8 mouse cellular contexts compared by ENCODE assay signal in the genomic region with DNA sequence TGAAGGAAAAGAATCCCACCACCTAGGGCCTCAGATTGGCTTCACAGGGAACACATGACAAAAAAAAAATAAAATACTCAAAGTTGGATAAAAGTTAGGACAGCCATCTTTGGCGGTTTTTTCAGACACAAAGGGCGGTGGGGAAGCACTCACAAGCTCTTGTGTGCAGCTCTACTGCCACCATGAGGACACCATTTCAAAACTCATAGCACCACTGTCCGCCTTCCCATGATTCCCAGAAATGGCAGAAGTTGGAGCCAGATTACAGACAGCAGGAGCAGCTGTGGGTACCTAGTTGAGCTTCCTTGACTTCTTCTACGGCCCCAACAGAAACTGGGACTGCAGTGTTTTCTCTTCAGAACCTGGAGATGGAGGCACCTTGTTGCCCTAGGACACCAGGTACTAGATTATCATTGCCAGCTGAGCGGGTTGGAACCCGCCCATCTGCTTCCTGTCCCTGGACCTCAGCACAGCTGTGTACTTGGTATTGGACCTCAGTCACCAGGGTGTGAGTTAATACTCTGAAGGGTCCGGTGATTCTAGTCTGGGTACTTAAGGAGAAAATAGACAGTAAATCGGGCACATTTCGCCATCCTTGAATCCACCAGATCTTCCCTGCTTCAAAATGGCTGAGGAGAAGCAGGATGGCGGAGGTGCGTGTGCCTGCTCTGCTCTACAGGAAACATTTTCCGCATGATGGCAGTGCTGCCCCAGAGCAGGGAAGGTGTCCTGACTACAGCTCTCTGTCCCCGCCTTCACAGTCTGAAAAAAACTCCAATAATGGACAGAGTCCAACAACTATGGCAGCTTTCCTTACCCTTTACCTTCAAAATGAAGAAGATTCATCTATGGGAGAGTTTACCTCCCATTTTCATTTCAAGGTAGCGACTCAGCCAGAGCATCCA.
DNase-seq lines count a peak whose midpoint lies in the region; ATAC-seq lines count a peak whose summit lies in the region.
"Not testable (repeated sequence)": the region's sequence is repeated elsewhere in the genome, so short reads cannot be mapped to it uniquely, and the experiment has no call there.

No protein-coding gene starts in this region.

- H3K4me3 ChIP-seq in embryonic facial prominence, embryonic 15.5 days (replicated peaks), result peak overlapping the region; percentile 26
- H3K4me3 ChIP-seq in heart, embryonic 13.5 days, result peak overlapping the region; percentile 33
- H3K4me3 ChIP-seq in intestine, embryonic 15.5 days (replicated peaks), result peak overlapping the region; percentile 19; the same call in 1 of the 2 replicates
- not testable (repeated sequence) for H3K4me3 ChIP-seq in limb, embryonic 11.5 days (ENCODE audit: low read depth, low read length)
- peak overlapping the region; percentile 10; the same call in 1 of the 2 replicates for H3K4me3 ChIP-seq in neural tube, embryonic 14.5 days (ENCODE audit: low read depth, low read length)

- H3K9ac ChIP-seq in embryonic facial prominence, embryonic 15.5 days; heart, embryonic 13.5 days; intestine, embryonic 15.5 days; limb, embryonic 11.5 days (ENCODE audit: low read length); neural tube, embryonic 14.5 days (replicated peaks; ENCODE audit: low read depth, low read length): not testable (repeated sequence)

- 65% methylated on average over 13 of the region's 14 CpGs for WGBS in embryonic facial prominence, embryonic 15.5 days
- 68% methylated on average over 14 of the region's 14 CpGs for WGBS in heart, embryonic 13.5 days
- 56% methylated on average over 14 of the region's 14 CpGs for WGBS in intestine, embryonic 15.5 days
- WGBS in limb, embryonic 11.5 days, result 66% methylated on average over 14 of the region's 14 CpGs
- WGBS in neural tube, embryonic 14.5 days, result 77% methylated on average over 14 of the region's 14 CpGs

- peak; percentile 24 for DNase-seq in adipocyte (ENCODE audit: low spot score)
- peak; percentile 73 for DNase-seq in limb, embryonic 11.5 days (ENCODE audit: low spot score)
- DNase-seq in lung, postnatal 25 days (ENCODE audit: low spot score), result peak; percentile 85
- DNase-seq in yolk sac, embryonic 10.5 days (ENCODE audit: low spot score), result peak; percentile 50

- H3K4me1 ChIP-seq in embryonic facial prominence, embryonic 15.5 days; heart, embryonic 13.5 days; intestine, embryonic 15.5 days (replicated peaks); limb, embryonic 11.5 days (ENCODE audit: control insufficient read depth, insufficient read depth, low read length); neural tube, embryonic 14.5 days (ENCODE audit: control insufficient read depth, insufficient read depth, low read length): not testable (repeated sequence)

- H3K27ac ChIP-seq in embryonic facial prominence, embryonic 15.5 days (replicated peaks); heart, embryonic 13.5 days (replicated peaks); intestine, embryonic 15.5 days; limb, embryonic 11.5 days (replicated peaks; ENCODE audit: low read depth, low read length); neural tube, embryonic 14.5 days (ENCODE audit: low read depth, low read length): not testable (repeated sequence)

- not testable (repeated sequence) for H3K27me3 ChIP-seq in embryonic facial prominence, embryonic 15.5 days; heart, embryonic 13.5 days (replicated peaks); intestine, embryonic 15.5 days (replicated peaks); limb, embryonic 11.5 days (ENCODE audit: control insufficient read depth, insufficient read depth, low read length); neural tube, embryonic 14.5 days (ENCODE audit: control insufficient read depth, insufficient read depth, low read length)

- H3K4me2 ChIP-seq in embryonic facial prominence, embryonic 15.5 days (replicated peaks), result peak overlapping the region; percentile 22; the same call in 1 of the 2 replicates
- H3K4me2 ChIP-seq in heart, embryonic 13.5 days, result peak overlapping the region; percentile 36
- peak overlapping the region; percentile 30; the same call in 1 of the 2 replicates for H3K4me2 ChIP-seq in intestine, embryonic 15.5 days (replicated peaks)
- not testable (repeated sequence) for H3K4me2 ChIP-seq in limb, embryonic 11.5 days (ENCODE audit: low read depth, severe bottlenecking); neural tube, embryonic 14.5 days (ENCODE audit: low read depth, low read length)

- not testable (repeated sequence) for H3K9me3 ChIP-seq in embryonic facial prominence, embryonic 15.5 days (replicated peaks); heart, embryonic 13.5 days; intestine, embryonic 15.5 days; limb, embryonic 11.5 days (ENCODE audit: control insufficient read depth, low read length); neural tube, embryonic 14.5 days (ENCODE audit: control insufficient read depth, low read length)

- not testable (repeated sequence) for ATAC-seq in embryonic facial prominence, embryonic 15.5 days (ENCODE audit: insufficient number of reproducible peaks, low FRiP score, low TSS enrichment, low read depth); heart, embryonic 13.5 days (ENCODE audit: extremely low read depth, insufficient number of reproducible peaks, low FRiP score, low TSS enrichment); limb, embryonic 11.5 days (ENCODE audit: insufficient number of reproducible peaks, low FRiP score, low TSS enrichment, low read depth)
- ATAC-seq in intestine, embryonic 15.5 days, result 0 out of 2 replicates have a peak, but pooled peaks have one; percentile 56
- peak; percentile 75 for ATAC-seq in neural tube, embryonic 14.5 days (ENCODE audit: low read depth)

- H3K36me3 ChIP-seq in embryonic facial prominence, embryonic 15.5 days; intestine, embryonic 15.5 days; limb, embryonic 11.5 days (ENCODE audit: control insufficient read depth, insufficient read depth, low read length); neural tube, embryonic 14.5 days (ENCODE audit: control insufficient read depth, insufficient read depth, low read length): not testable (repeated sequence)
- peaks cover 37% of the 10 kb centered on the region for H3K36me3 ChIP-seq in heart, embryonic 13.5 days

Comparison
In these comparisons a context has a peak if more than half of its experiments do, and no peak if none do; other contexts are left out.
1. DNase-seq: peak in every context shown above with its lines; median percentile 85 in lung, postnatal 25 days; 73 in limb, embryonic 11.5 days; 50 in yolk sac, embryonic 10.5 days; 24 in adipocyte.